In the genomic region with DNA sequence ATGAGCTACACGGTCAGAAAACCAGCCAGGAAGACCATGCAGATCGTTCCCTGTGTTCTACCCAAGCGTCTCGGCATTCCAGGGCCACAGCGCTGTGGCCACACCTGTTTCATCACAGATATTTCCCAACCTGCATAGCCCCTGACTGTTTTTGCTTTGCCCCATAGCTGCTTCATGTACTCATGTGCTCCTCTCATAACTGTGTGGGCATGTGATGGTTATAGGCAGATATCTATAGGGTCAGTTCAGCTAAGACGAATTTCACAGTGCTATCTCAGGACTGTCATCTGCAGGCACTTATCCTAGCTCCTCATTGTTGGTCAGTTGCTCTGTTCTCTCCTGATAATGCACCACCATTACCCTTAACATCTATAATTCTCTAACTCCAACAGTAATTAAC, we compare ENCODE assay signal across 27 mouse cellular contexts. TPM values are rescaled to one million over a fixed set of nuclear protein-coding genes. Genes with fewer than 3 reads are reported as not detected.
DNase-seq lines count a peak whose midpoint lies in the region; ATAC-seq lines count a peak whose summit lies in the region.
"Had no signal": no experiment of that assay in that cellular context is flagged by ENCODE, and none has a peak within 500 bp of the region (broad histone marks: within the 10 kb centered on the region; RNA-seq: fewer than 3 reads in every experiment).

No protein-coding gene starts in this region.

- H3K9ac ChIP-seq in heart, embryonic 12.5 days, result no peak overlapping the region
- peak overlapping the region; percentile 99 for H3K9ac ChIP-seq in liver, embryonic 13.5 days
- H3K9ac ChIP-seq: embryonic facial prominence, embryonic 12.5 days; limb, embryonic 12.5 days; lung, embryonic 14.5 days; neural tube, embryonic 15.5 days had no signal

- DNase-seq in heart, embryonic 10.5 days (ENCODE audit: low spot score), result peak; percentile 78
- DNase-seq in liver, embryonic 13.5 days, result peak; percentile 61
- no peak for DNase-seq in urinary bladder, postnatal 14 days (ENCODE audit: low spot score)
- no peak for DNase-seq in adrenal gland, postnatal 36 days
- DNase-seq in spleen, adult 18-20 months, result no peak
- DNase-seq: adrenal gland, adult 2 months; cerebellum, adult 11 months; cerebellum, adult 9-11 months; gastrocnemius, adult 2 months; heart, postnatal 10 days; kidney, postnatal 25 days; lung, embryonic 14.5 days; lung, postnatal 4 days; thymus, postnatal 14 days had no signal

- H3K27ac ChIP-seq in heart, embryonic 10.5 days, result peak overlapping the region; percentile 49; the same call in 1 of the 2 replicates
- H3K27ac ChIP-seq in heart, embryonic 12.5 days (ENCODE audit: poor library complexity, severe bottlenecking), result no peak overlapping the region
- H3K27ac ChIP-seq in liver, embryonic 13.5 days, result peak overlapping the region; percentile 94
- H3K27ac ChIP-seq: embryonic facial prominence, embryonic 12.5 days; gastrocnemius, adult 2 months; hindbrain, embryonic 10.5 days; layer of hippocampus, adult 2 months; limb, embryonic 12.5 days; neural tube, embryonic 15.5 days had no signal

- WGBS in heart, embryonic 10.5 days, result 50% methylated on average over 6 of the region's 6 CpGs
- WGBS in heart, embryonic 12.5 days, result 48% methylated on average over 6 of the region's 6 CpGs
- WGBS in liver, embryonic 13.5 days (ENCODE audit: insufficient replicate concordance), result 16% methylated on average over 6 of the region's 6 CpGs

- H3K36me3 ChIP-seq in heart, embryonic 10.5 days, result no peaks in the 10 kb centered on the region
- no peaks in the 10 kb centered on the region for H3K36me3 ChIP-seq in heart, embryonic 12.5 days
- H3K36me3 ChIP-seq in erythroblast, embryonic 14.5 days (ENCODE audit: control insufficient read depth), result peaks cover 19% of the 10 kb centered on the region
- H3K36me3 ChIP-seq in liver, embryonic 13.5 days, result peaks cover 14% of the 10 kb centered on the region; the same call in 1 of the 2 replicates
- H3K36me3 ChIP-seq: embryonic facial prominence, embryonic 12.5 days; hindbrain, embryonic 10.5 days; limb, embryonic 12.5 days; neural tube, embryonic 15.5 days had no signal

- H3K27me3 ChIP-seq in heart, embryonic 10.5 days (ENCODE audit: insufficient read depth, poor library complexity, severe bottlenecking), result peaks cover 56% of the 10 kb centered on the region
- H3K27me3 ChIP-seq in heart, embryonic 12.5 days (replicated peaks), result peaks cover 37% of the 10 kb centered on the region
- no peaks in the 10 kb centered on the region for H3K27me3 ChIP-seq in erythroblast, embryonic 14.5 days (ENCODE audit: control insufficient read depth)
- H3K27me3 ChIP-seq in liver, embryonic 13.5 days, result peaks cover 3% of the 10 kb centered on the region; the same call in 1 of the 2 replicates

- H3K4me3 ChIP-seq in heart, embryonic 10.5 days, result no peak overlapping the region
- H3K4me3 ChIP-seq in heart, embryonic 12.5 days, result no peak overlapping the region
- H3K4me3 ChIP-seq in erythroblast, embryonic 14.5 days (replicated peaks), result peak overlapping the region; percentile 52
- H3K4me3 ChIP-seq in liver, embryonic 13.5 days (replicated peaks), result peak overlapping the region; percentile 93
- H3K4me3 ChIP-seq: embryonic facial prominence, embryonic 12.5 days; gastrocnemius, adult 2 months; hindbrain, embryonic 10.5 days; limb, embryonic 12.5 days had no signal

- no peak overlapping the region for H3K4me2 ChIP-seq in heart, embryonic 12.5 days
- H3K4me2 ChIP-seq in liver, embryonic 13.5 days, result peak overlapping the region; percentile 94
- H3K4me2 ChIP-seq: embryonic facial prominence, embryonic 12.5 days; limb, embryonic 12.5 days; lung, embryonic 14.5 days; midbrain, embryonic 11.5 days had no signal

- ATAC-seq in heart, embryonic 12.5 days (ENCODE audit: insufficient number of reproducible peaks, low FRiP score), result no peak
- ATAC-seq in liver, embryonic 13.5 days (ENCODE audit: low read depth), result peak; percentile 71
- ATAC-seq in megakaryocyte progenitor cell, adult 5-6 weeks (replicated peaks; ENCODE audit: poor library complexity), result peak; percentile 66
- ATAC-seq: forebrain, embryonic 14.5 days; hindbrain, embryonic 16.5 days; intestine, embryonic 16.5 days; Patski had no signal

- peaks cover 15% of the 10 kb centered on the region for H3K4me1 ChIP-seq in heart, embryonic 10.5 days
- peaks cover 5% of the 10 kb centered on the region for H3K4me1 ChIP-seq in heart, embryonic 12.5 days (replicated peaks)
- peaks cover 83% of the 10 kb centered on the region for H3K4me1 ChIP-seq in erythroblast, embryonic 14.5 days (ENCODE audit: control insufficient read depth)
- peaks cover 82% of the 10 kb centered on the region for H3K4me1 ChIP-seq in liver, embryonic 13.5 days (replicated peaks)
- H3K4me1 ChIP-seq: limb, embryonic 12.5 days had no signal

- no peaks in the 10 kb centered on the region for H3K9me3 ChIP-seq in heart, embryonic 10.5 days
- no peaks in the 10 kb centered on the region for H3K9me3 ChIP-seq in heart, embryonic 12.5 days (replicated peaks)
- H3K9me3 ChIP-seq in erythroblast, embryonic 14.5 days (ENCODE audit: control insufficient read depth, low read length), result no peaks in the 10 kb centered on the region
- H3K9me3 ChIP-seq in liver, embryonic 13.5 days (replicated peaks), result no peaks in the 10 kb centered on the region
- H3K9me3 ChIP-seq: embryonic facial prominence, embryonic 12.5 days; hindbrain, embryonic 10.5 days; limb, embryonic 12.5 days; neural tube, embryonic 15.5 days had no signal

RNA-seq across cellular contexts. Expression of a gene that starts 18.7 kb away (rescaled TPM):
- 3.0 and 3.5 TPM in 2 replicates for polyA plus RNA-seq in heart, embryonic 10.5 days (2016; fragmentation: Nextera tagmentation; extraction: Ambion mirVana)
- polyA plus RNA-seq in heart, embryonic 12.5 days (2016; fragmentation: Nextera tagmentation; extraction: Ambion mirVana), result 1.4 and 2.3 TPM in 2 replicates
- polyA plus RNA-seq in erythroblast, embryonic 14.5 days (2012), result 0.64 and 1.1 TPM in 2 replicates
- 18.3 and 23.3 TPM in 2 replicates for polyA plus RNA-seq in liver, embryonic 13.5 days (2015; fragmentation: Nextera tagmentation; extraction: Ambion mirVana)
- 5.7 and 8.2 TPM in 2 replicates for total RNA-seq in megakaryocyte progenitor cell, adult 5-6 weeks (2015)
- total RNA-seq in megakaryocyte progenitor cell, adult 5-6 weeks (2017), result 4.6 and 5.0 TPM in 2 replicates
- total RNA-seq in adrenal gland, postnatal 36 days (2021), result 10 to 100 TPM; 38.5 to 39.2 TPM

RNA-seq across cellular contexts. Expression of a gene that starts 27.3 kb away (rescaled TPM):
- polyA plus RNA-seq in heart, embryonic 10.5 days (2016; fragmentation: Nextera tagmentation; extraction: Ambion mirVana), result 40.1 and 44.5 TPM in 2 replicates
- polyA plus RNA-seq in heart, embryonic 12.5 days (2016; fragmentation: Nextera tagmentation; extraction: Ambion mirVana), result 36.4 and 39.5 TPM in 2 replicates
- 0.59 and 1.2 TPM in 2 replicates for polyA plus RNA-seq in erythroblast, embryonic 14.5 days (2012)
- polyA plus RNA-seq in liver, embryonic 13.5 days (2015; fragmentation: Nextera tagmentation; extraction: Ambion mirVana), result 17.7 and 20.0 TPM in 2 replicates
- total RNA-seq in megakaryocyte progenitor cell, adult 5-6 weeks (2015), result 16.0 and 24.2 TPM in 2 replicates
- total RNA-seq in megakaryocyte progenitor cell, adult 5-6 weeks (2017), result 12.2 and 16.5 TPM in 2 replicates
- total RNA-seq in adrenal gland, postnatal 36 days (2021), result 10 to 100 TPM; 35.0 to 41.2 TPM

Comparison
In these comparisons a context has a peak if more than half of its experiments do, and no peak if none do; other contexts are left out.
1. DNase-seq: peak in heart, embryonic 10.5 days (single experiment) and liver, embryonic 13.5 days (single experiment); none in urinary bladder, postnatal 14 days (single experiment), adrenal gland, postnatal 36 days (0 of 2) and spleen, adult 18-20 months (0 of 2).
2. H3K4me3 ChIP-seq: peak in erythroblast, embryonic 14.5 days (single experiment) and liver, embryonic 13.5 days (single experiment); none in heart, embryonic 10.5 days (single experiment) and heart, embryonic 12.5 days (single experiment).